Mouse (Mus musculus) hindbrain, embryonic 14.5 days (tissue): ENCODE results near the gene Polr1d. TPM values are rescaled to one million over a fixed set of nuclear protein-coding genes. Genes with fewer than 3 reads are reported as not detected.
A peak's percentile ranks its signal among the peaks of the same experiment; 100 is the strongest.

Experiments used
- ATAC-seq: fragments of 200-750 bp; cut with Nextera tagmentation; 2 replicates; pipeline ENCODE4 v1.8.0; 2017; ENCODE audit warnings: moderate number of reproducible peaks, mild to moderate bottlenecking, moderate TSS enrichment, moderate library complexity; ENCODE audit not compliant: low FRiP score
- DNase-seq: peaks from one replicate; pipeline ENCODE4 v3.0.0-alpha.2; 2015; ENCODE audit warnings: low spot score
- H3K27ac ChIP-seq: fragments of 300-500 bp; sonication (generic); 2 replicates; pipeline ENCODE4 v1.5.1; 2014; ENCODE audit warnings: mild to moderate bottlenecking, moderate library complexity
- H3K27me3 ChIP-seq: fragments of 300-500 bp; sonication (generic); 2 replicates; pipeline ENCODE4 v1.6.1; 2014; ENCODE audit warnings: mild to moderate bottlenecking, low read length, mixed read lengths; ENCODE audit not compliant: control insufficient read depth, insufficient read depth
- H3K36me3 ChIP-seq: fragments of 300-500 bp; sonication (generic); replicated peaks from 2 replicates; pipeline ENCODE4 v1.6.1; 2014; ENCODE audit not compliant: control insufficient read depth, insufficient read depth
- H3K4me1 ChIP-seq: fragments of 300-500 bp; sonication (generic); replicated peaks from 2 replicates; pipeline ENCODE4 v1.6.1; 2014; ENCODE audit warnings: antibody characterized with exemption, low read length, mixed read lengths; ENCODE audit not compliant: control insufficient read depth, insufficient read depth
- H3K4me2 ChIP-seq: fragments of 300-500 bp; sonication (generic); replicated peaks from 2 replicates; pipeline ENCODE4 v1.6.1; 2014; ENCODE audit warnings: mild to moderate bottlenecking, moderate library complexity
- H3K4me3 ChIP-seq: fragments of 300-500 bp; sonication (generic); replicated peaks from 2 replicates; pipeline ENCODE4 v1.5.1; 2014; ENCODE audit warnings: mild to moderate bottlenecking, low read length
- H3K9ac ChIP-seq: fragments of 300-500 bp; sonication (generic); 2 replicates; pipeline ENCODE4 v1.6.1; 2014
- H3K9me3 ChIP-seq: fragments of 300-500 bp; sonication (generic); 2 replicates; pipeline ENCODE4 v1.6.1; 2016; ENCODE audit warnings: low read length; ENCODE audit not compliant: control insufficient read depth
- WGBS: fragments of 180-500 bp; shearing (Covaris S2); extraction: QIAGEN DNeasy Blood & Tissue Kit; methylation state at CpG from one replicate; pipeline ENCODE4 v1.1.7; 2014; 5-methylcytosine and 5-hydroxymethylcytosine counted together
- polyA plus RNA-seq: library from polyadenylated mRNA; unstranded; fragments of >200 nt; fragmentation: Nextera tagmentation; extraction: Ambion mirVana; gene quantifications from 2 replicates; pipeline ENCODE4 v1.2.1, GENCODE M21; 2014

Gene Polr1d
- polyA plus RNA-seq, 1 experiment from 2014 or later: 113 TPM

- Histone ChIP-seq H3K9ac (peak overlapping the region; percentile 44), H3K27ac (peak overlapping the region; percentile 54), H3K4me3 (no peak overlapping the region), H3K4me2 (peak overlapping the region; percentile 12; the same call in 1 of the 2 replicates), H3K36me3 (no peaks in the 10 kb centered on the region), H3K4me1 (peaks cover 11% of the 10 kb centered on the region), H3K9me3 (no peaks in the 10 kb centered on the region), H3K27me3 (no peaks in the 10 kb centered on the region; the same call in 1 of the 2 replicates)
- 60% methylated on average over 40 of the region's 40 CpGs for WGBS
- ATAC-seq (peak; percentile 54; the same call in 1 of the 2 replicates), DNase-seq (peak; percentile 53)
These were observed 34.6 kb upstream of the Polr1d start for GRCm38 (mm10) chr5:147041965-147042937.

DNA sequence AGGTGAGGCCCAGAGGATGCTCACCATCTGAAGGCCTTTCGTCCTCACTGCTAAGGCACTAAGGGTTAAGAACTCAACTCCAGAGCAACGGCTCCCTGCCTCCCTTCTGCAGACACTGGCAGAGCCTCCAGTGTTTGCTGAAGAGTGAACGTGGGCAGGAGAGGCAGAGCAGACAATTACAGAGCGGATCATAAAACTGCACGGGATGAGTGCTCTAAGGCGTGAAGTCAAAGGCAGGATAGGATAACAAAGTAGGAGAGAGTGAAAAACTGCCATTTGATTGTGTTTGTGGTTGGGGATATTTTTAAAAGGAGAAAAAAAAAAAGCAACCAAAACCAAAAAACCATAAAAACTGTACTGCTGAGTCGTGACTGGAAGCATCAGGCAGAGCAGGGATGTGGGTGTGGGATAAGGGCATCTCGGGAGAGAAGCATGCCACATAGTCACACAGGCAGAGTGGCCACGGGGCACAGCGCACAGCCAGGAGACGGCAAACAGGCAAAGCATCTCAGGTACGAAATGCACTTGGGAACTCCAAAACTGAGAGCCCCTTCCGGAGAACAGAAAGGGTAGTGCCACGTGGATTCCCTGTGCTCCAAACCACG is 33.5 kb upstream of the Polr1d start:
- ATAC-seq (no peak), DNase-seq (no peak)
- H3K9me3 ChIP-seq: no peaks in the 10 kb centered on the region
- peak overlapping the region; percentile 54; the same call in 1 of the 2 replicates for H3K27ac ChIP-seq
- 0 out of 2 replicates have a peak overlapping the region, but pooled peaks have one; percentile 2 for H3K4me2 ChIP-seq
- H3K4me1 ChIP-seq: peaks cover 11% of the 10 kb centered on the region
- no peak overlapping the region for H3K9ac ChIP-seq
- H3K27me3 ChIP-seq: no peaks in the 10 kb centered on the region; the same call in 1 of the 2 replicates
- H3K36me3 ChIP-seq: no peaks in the 10 kb centered on the region
- WGBS: 60% methylated on average over 15 of the region's 15 CpGs
- no peak overlapping the region for H3K4me3 ChIP-seq

DNA sequence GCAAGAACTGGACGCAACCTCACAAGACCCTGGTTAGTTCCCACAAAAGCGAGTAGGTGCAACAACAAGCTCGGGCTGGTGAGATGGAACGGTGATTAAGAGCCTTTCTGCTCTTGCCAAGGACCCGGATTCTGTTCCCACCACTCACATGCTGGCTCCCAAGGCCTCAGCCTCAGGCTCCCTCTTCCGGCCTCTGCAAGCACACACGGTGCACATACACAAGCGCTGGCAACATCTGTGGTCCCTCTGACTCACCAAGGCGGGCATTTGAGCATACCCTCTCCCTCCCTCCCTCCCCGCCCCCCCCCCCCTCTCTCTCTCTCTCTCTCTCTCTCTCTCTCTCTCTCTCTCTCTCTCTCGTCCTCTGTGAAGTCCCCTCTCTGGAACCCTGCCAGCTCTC is 31.5 kb upstream of the Polr1d start:
- DNase-seq (no peak), ATAC-seq (no peak)
- H3K9ac ChIP-seq: no peak overlapping the region
- H3K27ac ChIP-seq: no peak overlapping the region
- H3K27me3 ChIP-seq: no peaks in the 10 kb centered on the region
- no peaks in the 10 kb centered on the region for H3K36me3 ChIP-seq
- peaks cover 11% of the 10 kb centered on the region for H3K4me1 ChIP-seq
- WGBS: 78% methylated on average over 9 of the region's 11 CpGs
- no peak overlapping the region for H3K4me2 ChIP-seq
- H3K4me3 ChIP-seq: no peak overlapping the region
- H3K9me3 ChIP-seq: no peaks in the 10 kb centered on the region

DNA sequence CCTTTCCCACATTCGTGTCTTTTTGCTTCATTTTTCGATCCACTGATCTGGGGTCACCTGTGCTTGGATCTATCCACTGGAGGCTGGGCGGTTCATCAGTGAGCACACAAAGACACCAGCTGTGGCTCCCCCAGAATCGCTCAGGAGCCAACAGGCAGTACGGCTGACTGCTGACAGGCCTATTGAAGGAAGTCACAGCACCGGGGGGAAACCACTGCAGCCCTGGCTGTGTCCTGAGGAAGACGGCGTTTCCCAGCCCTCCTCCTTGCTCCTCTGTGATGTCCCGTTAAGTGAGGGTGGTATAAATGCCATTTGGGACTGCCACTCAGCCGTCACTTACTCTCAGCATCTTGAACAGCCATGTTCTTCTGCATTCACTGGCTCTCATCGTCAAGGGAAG is 30.9 kb upstream of the Polr1d start:
- Histone ChIP-seq H3K36me3 (no peaks in the 10 kb centered on the region), H3K27ac (no peak overlapping the region), H3K4me2 (no peak overlapping the region), H3K4me1 (peaks cover 11% of the 10 kb centered on the region), H3K9me3 (no peaks in the 10 kb centered on the region), H3K9ac (no peak overlapping the region), H3K27me3 (no peaks in the 10 kb centered on the region), H3K4me3 (no peak overlapping the region)
- ATAC-seq (no peak), DNase-seq (no peak)
- WGBS: 58% methylated on average over 11 of the region's 11 CpGs

GRCm38 (mm10) chr5:147049544-147050209 is 27.2 kb upstream of the Polr1d start:
- Histone ChIP-seq H3K36me3 (no peaks in the 10 kb centered on the region), H3K9me3 (no peaks in the 10 kb centered on the region), H3K9ac (no peak overlapping the region), H3K4me2 (no peak overlapping the region), H3K27me3 (no peaks in the 10 kb centered on the region), H3K27ac (no peak overlapping the region), H3K4me1 (peaks cover 7% of the 10 kb centered on the region; the same call in 1 of the 2 replicates), H3K4me3 (no peak overlapping the region)
- no peak for ATAC-seq
- DNase-seq: no peak
- 85% methylated on average over 19 of the region's 19 CpGs for WGBS

DNA sequence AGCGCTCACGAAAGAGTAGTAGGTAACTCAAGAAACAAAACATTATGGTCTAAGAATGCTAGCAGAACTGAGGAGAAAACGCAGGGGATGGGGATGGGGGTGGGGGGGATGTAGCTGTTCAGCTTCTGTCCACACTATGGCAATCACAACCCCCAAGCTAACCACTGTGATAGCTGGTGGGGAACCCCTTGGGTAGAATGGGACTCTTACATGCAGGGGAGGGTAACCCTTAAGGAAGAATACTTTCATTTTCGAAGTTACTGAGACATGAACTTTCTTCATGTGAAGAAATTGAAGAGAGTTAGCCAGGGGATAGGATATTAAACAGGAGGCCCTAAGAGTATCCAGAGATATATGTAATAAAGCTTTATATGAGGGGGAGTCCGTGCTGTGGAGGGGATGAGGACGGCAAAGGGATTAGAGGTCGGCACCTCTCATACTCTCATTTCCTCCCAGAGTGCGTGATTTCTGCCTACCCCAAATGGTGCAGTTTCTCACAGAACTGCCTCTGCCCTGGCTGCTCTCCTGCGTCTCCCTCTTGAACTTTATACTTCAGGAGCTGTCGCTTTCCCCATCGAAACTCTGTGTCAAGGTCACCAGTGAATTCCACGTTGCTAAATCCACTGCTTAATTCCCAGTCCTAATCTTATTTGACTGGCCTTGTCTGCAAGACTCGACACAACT is 25.9 kb upstream of the Polr1d start:
- H3K9me3 ChIP-seq: no peaks in the 10 kb centered on the region
- DNase-seq (no peak), ATAC-seq (no peak)
- no peaks in the 10 kb centered on the region for H3K27me3 ChIP-seq
- 83% methylated on average over 13 of the region's 13 CpGs for WGBS
- no peak overlapping the region for H3K27ac ChIP-seq
- H3K4me3 ChIP-seq: no peak overlapping the region
- peaks cover 7% of the 10 kb centered on the region; the same call in 1 of the 2 replicates for H3K4me1 ChIP-seq
- no peaks in the 10 kb centered on the region for H3K36me3 ChIP-seq
- no peak overlapping the region for H3K9ac ChIP-seq
- no peak overlapping the region for H3K4me2 ChIP-seq

DNA sequence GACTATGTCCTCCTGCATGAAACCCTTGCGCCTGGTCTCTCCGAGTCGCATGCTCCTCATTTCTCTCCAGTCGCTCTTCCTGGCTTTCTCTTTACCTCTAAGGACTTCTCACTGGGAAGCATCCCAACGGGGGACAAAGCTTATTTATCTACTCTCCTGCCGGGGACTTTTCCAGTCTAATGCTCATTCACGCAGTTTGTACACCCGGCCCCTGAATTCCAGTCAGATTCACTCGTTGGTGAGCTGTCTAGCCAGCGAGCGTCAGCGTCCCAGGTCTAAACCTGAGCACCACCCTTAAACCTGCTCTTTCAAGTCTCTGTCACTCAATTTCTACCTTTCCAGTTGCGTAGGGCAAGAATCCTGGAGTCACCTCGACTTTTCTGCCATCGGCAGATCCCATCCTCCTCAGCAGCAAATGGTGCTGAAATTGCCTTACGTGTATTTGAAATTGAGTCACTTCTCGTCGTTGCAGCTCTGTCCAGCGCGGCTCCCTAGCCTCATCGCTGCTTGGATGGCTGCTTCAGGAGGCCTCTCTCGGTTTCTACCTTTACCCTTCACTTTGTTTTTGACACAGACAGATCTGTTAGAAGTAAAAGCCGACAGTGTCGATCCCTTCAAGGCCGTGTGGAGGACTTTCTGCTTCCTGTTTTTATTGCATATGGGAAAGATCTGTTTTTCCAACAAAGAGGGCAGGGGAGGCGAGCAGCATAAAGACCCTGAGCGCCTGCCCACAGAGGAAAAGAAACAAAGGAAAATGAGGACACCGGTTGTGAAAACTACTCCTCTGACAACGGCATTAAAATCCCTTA is 25.1 kb upstream of the Polr1d start:
- H3K36me3 ChIP-seq: no peaks in the 10 kb centered on the region
- DNase-seq: no peak
- H3K27ac ChIP-seq: no peak overlapping the region
- WGBS: 56% methylated on average over 29 of the region's 29 CpGs
- 0 out of 2 replicates have a peak overlapping the region, but pooled peaks have one; percentile 17 for H3K4me2 ChIP-seq
- no peak overlapping the region for H3K9ac ChIP-seq
- H3K4me3 ChIP-seq: no peak overlapping the region
- no peak for ATAC-seq
- H3K4me1 ChIP-seq: peaks cover 7% of the 10 kb centered on the region; the same call in 1 of the 2 replicates
- H3K27me3 ChIP-seq: no peaks in the 10 kb centered on the region
- H3K9me3 ChIP-seq: no peaks in the 10 kb centered on the region

- Histone ChIP-seq H3K9me3 (no peaks in the 10 kb centered on the region), H3K27ac (no peak overlapping the region), H3K36me3 (no peaks in the 10 kb centered on the region), H3K4me1 (peaks cover 7% of the 10 kb centered on the region; the same call in 1 of the 2 replicates), H3K27me3 (no peaks in the 10 kb centered on the region), H3K9ac (no peak overlapping the region), H3K4me2 (0 out of 2 replicates have a peak overlapping the region, but pooled peaks have one; percentile 17), H3K4me3 (no peak overlapping the region)
- WGBS: 67% methylated on average over 4 of the region's 4 CpGs
- DNase-seq (no peak), ATAC-seq (no peak)
These were observed 24.6 kb upstream of the Polr1d start for GRCm38 (mm10) chr5:147052309-147052558.
